Mouse (Mus musculus) WW6 (cell line): ENCODE measurements around the gene Tbk1.

ENCODE experiments used
- DNase-seq: peaks from one replicate; pipeline ENCODE4 v3.0.0-alpha.2; 2013; ENCODE audit warnings: low read depth, low spot score

Gene Tbk1

DNA sequence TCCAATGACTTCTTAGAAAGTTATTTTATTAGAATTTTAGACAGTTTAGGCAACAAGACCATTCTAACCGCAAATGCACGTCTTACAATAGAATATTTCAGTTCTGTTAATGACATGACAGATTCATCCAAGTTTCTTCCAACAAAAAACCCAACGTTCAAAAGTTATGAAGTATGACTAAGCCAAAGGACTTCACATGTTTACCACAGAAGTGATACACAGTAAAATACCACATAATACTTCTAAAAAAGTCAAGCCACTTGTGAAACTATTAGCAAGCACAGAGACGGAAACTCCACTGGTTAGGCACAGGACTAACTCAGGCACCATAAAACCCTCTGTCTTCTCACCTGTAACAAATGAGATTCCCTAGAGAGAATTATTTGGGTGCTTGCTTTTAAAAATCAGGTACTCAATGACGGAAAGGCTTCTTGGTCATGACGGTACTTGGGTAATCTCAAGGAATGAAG lies 819 bp upstream of the Tbk1 start:
- no peak for DNase-seq

DNA sequence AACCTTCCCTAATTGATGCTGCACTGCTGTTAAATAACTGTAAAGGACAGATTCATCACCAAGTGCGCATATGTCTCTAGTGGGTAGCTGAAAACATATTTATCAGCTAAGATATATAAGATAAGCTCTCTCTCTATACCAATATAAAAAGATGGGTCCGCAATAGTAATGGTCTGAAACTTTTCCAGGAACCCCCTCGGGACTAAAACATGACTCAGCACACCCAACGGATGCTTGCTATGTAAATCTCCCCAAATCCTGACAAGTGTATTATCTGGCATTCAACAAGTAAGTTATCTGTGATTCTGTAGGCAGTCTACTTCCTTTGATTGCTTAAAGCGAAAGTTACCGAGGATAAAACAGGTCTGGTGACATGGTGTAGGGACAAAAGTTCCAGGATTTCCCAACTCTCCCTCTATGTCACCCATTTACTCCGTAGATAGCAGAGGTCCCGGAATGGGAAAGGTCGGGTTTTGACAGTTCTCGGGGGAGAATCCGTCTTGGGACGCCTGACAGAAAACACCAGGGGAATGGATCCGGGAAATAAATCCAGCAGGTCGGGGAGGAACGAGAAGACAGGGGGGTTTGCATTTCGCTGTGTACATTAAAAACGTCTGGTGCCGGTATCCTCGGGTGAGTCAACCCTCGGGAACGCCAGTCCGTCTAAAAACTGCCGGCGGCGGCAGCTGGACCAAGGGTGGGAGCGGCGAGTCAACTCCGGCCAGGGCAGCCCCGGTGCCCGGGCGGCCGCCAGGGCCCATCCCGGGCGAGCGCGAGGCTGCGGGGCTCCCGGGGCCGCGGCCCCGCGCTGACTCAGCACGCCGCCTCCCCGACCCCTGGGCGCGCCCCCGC lies 570 bp downstream of the Tbk1 start:
- no peak for DNase-seq

DNA sequence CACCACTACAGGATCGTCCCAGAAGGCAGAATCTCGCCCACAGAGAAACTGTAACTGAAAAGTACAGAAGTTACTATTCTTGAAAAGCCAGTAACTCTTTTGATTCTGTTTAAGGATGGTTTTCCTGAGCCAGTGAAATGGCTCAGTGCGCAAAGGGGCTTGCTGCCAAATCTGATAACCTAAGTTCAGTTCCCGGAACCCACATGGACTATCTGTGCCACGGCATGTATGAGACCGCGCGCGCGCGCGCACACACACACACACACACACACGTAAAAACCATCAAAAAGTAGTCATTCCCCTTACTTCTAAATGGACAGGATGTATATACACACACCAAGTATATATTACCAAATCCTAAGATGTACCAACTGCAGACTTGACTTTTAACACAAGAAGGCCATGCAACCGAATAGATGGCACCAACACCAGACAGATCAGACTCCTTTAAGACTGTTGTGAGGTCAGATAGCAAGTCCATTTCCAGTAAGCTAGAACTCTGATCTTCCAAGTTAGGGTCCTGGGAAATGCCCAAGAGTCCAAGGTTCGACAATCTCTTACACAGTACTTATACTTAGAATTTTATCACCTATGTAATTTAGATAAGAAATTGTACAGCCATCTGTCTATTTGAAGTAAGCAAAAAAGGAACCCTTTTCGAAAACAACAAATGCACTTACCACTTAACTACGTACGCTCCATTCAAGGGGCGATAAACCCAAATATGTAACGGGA lies 1.4 kb downstream of the Tbk1 start:
- DNase-seq = no peak

DNA sequence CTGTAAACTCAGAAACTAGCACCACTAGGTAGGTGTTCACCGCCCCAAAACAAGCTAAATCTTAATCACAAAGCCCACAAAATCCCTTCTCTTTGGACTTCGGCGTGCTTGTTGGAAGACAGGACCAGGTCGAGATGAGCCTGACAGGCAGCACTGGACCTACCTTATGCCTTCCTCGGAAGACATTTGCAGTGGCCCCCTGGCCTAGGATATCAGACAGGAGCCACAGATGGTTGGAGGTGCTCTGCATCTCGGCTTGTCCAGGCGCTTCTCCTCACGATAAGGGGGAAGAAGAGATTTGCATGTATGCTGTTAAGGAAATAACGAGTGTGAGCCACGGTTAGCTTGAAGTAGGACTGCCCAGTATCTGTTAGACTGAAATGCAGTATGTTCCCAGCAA lies 2.6 kb downstream of the Tbk1 start:
- DNase-seq = no peak

DNA sequence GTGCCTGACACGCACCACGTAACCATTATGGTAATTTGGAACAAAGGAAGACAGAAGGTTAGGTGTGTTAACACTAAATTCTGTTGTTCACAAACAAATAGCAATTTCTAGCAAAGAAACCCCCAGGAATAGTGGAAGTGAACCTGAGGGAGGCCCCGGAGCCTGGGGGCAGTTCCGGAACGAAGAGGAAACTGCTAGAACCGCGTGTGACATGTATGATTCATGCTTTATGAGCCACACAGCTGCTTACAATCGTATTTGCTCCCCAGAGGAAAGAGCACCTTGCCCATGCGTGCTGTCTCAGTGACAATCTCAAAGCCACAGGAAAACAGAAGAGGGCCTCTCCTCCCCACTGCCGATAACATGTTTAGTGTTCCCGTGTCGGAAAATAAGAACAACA lies 3.6 kb downstream of the Tbk1 start:
- no peak for DNase-seq

DNA sequence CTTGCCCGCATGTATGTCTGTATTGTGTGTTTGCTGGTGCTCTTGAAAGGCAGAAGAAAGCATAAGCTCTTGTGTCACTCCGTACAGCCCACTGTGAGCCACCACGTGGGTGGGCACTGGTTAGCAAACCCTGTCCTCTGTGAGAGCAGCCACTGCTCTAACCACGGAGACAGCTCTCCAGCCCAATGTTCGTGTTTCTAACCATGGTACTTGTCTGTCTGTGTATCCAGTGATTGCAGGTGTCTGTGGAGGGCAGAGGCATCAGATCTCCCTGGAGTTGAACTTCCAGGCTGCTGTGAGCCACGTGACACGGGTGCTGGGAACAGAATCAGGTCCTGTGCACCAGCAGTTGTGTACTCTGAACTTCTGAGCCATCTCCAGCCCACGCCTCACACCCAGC lies 4.3 kb downstream of the Tbk1 start:
- DNase-seq = no peak

DNA sequence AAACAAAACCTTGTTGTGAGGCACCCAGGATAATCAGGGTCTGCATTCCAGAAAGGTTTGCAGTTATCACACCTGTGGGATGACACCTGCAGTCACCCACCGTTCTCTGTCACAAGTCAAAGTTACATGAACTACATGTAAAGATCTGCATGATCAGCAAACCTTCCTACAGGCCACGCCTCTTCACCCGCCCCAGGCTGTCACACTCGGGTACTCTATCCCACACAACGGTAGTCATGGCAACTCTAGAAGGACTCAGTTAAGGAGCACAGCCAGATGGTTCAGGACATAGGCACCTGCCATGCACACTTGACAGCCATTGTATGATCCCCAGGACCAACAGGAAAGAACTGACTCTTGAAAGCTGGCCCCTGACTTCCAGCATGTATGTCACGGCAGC lies 5.2 kb downstream of the Tbk1 start:
- DNase-seq = no peak

DNA sequence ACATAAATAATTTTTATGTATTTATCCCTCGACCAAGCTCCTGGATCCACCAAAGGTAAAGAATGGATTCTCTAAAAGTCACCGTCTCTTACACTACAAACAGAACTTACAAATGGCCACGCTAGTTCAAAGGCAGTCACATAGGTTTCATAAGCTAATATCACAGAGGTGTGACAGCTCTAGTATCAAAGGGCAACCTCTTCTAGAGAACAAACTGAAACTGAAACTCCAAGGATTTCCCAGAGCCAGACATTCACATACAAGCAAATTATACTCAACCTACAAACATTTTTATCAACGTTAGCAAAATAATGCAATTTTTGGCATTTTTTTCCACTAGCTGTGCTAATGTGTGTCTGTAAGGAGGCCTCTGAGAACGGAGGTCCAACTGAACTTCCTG lies 6.2 kb downstream of the Tbk1 start:
- no peak for DNase-seq

DNA sequence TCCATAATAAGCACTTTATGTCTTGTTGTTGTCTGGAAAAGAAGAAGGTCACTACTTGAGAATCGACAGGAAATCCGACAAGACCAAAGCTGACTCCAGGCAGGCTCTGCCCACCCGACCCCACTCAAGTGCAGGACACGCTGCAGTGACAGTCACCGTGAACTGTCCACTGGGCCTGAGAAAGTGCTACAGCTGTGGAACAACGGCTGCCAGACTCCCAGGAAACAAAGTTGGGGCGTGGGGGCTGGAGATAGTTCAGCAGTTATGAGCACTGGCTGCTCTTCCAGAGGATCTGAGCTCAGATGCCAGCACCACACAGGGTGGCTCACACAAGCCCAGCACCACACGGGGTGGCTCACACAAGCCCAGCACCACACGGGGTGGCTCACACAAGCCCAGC lies 10.2 kb downstream of the Tbk1 start:
- DNase-seq = no peak

DNA sequence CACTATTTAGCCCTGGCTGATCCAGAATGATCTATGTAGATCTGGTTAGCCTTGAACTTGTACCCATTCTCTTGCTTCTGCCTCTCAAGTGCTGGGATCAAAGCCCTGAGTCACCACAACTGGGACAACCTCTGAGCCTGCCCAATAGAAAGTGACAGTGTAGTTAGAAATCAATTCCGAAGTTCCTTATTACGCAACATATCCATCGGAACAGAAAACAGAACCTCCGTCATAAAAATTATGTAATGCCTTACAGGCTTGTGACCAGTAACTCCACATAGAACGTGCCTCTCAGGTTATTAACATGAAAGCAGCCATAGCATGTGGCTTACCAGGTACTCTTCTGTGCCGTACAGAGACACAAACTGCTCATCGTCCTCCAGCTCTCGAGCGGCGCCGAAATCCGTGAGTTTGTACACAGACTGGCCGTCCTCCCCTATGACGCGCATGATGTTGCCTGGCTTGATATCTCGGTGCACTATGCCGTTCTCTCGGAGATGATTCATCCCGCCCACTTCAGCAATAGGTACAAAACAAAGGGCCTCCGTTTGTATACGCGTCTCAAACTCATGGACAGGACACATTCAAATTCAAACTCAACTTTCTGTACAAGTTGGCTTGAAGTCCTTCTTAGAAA lies 15.0 kb downstream of the Tbk1 start:
- no peak for DNase-seq

DNA sequence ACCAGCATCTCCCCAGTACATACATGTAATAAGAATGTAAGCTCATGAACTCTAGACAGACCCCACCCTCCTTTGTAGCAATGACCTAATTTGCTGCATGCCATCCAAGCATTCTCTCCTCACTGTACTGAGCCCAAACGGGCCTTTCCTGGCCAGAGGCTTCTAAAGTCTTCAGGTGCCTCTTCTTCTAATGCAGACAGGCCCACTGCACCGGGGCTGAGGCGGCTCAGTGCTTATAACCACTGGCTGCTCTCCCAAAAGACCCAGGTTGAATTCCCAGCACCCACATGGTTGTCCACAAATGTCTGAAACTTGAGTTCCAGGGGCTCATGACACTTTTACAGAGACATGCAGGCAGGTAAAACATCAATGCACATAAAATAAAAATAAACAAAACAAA lies 15.6 kb downstream of the Tbk1 start:
- DNase-seq = no peak

DNA sequence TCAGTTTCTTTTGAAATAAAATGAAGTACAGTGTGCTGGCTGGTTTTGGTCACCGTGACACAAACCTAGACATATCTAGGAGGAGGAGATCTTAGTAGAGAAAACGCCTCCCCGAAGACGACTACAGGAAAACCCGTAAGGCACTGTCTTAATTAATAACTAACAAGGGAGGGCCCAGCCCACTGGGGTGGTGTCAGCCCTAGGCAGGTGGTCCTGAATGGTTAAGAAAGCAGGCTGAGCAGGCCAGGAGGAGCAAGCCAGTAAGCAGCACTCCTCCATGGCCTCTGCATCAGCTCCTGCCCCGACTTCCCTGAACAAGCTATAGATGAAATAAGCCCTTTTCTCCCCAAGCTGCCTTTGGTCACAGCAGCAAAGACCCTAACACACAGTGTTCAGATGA lies 16.8 kb downstream of the Tbk1 start:
- DNase-seq = no peak

DNA sequence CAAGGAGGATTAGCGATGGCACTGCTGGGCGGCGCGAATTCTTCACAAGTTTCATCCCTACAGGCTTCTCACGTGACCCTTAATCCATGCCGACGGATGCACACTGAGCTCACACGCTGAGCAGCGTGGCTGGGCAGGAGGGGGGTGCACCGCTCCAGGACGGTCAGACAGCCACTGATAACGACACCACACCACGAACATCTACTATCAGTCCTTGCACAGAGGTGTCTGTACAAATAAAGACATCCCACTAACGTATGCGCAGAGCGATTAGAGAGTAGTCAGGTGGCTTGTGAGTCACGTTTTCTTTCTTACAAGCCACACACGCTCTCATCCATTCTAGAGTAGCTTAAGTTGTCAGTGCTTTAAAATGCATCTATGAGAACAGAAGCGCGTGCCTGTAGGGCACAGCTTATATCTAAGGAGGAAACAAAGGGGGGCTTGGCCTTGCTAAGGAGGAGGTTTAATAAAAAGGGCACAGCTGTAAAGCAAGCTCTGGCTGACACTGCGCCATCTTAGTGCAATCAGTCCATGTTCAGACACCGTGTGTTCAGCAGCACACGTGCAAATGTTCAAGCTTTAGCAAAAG lies 17.5 kb downstream of the Tbk1 start:
- DNase-seq = no peak

DNA sequence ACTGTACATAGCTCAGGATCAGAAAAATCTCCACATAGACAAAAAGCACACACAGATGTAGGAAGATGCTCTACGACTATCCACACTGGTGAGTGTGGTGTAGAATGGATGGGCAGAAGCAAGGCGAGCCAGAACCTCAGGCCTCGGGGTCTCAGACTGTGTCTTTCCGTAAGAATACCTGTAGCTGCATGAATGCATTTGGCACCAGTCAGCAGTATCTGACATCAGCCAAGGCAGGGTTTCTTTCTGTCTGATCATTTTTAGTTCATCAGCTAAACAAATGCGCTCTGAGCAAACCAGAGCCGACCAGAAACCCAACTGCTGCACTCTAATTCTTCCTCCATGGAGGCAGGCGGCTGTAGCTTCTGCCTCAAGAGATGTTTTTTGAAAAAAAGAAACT lies 18.1 kb downstream of the Tbk1 start:
- no peak for DNase-seq

DNA sequence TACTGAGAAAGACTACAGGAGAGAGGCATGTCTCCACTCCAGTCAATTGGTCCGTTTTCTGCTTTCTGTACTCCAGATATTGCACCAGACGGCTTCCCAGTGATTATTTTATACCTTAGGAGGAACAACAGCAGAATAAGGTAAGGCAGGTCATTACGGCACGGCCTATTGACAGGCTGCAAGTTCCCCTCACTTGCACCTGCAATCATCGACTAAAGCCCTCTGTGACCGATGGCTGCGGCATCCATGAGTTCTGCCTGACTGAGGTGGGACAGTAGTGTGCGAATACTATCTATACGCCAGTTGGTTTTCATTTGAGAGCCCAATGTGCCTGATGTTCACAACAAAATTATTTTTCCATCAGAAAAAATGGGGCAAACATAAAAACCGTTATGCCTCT lies 18.6 kb downstream of the Tbk1 start:
- DNase-seq = no peak

DNA sequence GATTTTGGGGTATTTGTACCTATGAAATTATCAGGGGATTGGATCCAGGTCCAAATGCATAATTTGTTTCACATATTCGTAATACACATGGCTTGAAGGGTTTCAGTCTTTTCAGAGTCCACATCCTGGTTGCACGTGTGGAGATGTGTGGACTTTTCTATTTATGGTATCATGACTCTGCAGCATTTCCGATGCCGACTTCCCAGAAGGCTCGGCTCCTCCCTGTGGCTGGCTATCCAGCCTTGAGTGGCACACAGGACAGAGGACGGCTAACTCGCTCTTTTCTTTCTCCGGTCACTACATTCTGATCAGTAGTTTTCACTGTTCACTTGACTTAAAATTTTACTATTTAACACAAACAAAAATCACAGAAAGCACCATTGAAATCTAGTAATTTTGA lies 22.1 kb downstream of the Tbk1 start:
- DNase-seq = no peak

DNA sequence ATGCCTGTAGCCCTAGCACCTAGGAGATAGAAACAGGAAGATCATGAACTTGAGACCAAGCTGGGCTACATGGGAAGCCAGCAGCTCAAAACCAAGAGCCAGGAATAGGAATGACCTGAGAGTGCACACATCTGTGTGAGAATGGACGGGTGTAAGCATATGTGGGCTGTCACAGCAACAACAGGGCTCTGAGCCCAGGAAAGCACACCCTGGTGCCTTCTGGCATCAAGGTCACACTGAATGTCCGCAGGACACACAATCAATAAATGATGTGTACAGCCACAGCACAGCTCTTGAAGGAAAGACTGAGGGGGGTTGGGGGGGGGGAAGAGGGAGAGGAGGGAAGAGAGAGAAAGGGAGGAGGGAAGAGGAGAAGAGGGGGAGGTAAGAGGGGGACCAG lies 28.4 kb downstream of the Tbk1 start:
- no peak for DNase-seq

DNA sequence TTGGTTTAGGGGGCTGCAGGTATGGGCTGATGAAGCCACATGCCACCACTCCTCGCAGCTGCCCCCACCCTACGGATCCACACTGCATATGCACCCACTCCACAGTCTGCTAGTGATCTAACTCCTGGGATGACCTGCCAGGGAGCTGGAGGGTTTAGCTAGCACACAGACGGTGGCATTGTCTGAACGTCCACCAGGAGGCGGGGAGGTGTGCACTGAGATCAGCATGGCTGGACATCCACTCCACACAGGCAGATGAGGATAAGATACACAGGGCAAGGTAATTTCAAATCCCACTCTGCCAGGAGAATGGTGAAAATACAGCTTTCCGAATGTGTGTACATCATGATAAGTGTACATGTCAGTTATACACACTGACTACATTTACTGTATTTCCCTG lies 30.3 kb downstream of the Tbk1 start:
- DNase-seq = no peak

DNA sequence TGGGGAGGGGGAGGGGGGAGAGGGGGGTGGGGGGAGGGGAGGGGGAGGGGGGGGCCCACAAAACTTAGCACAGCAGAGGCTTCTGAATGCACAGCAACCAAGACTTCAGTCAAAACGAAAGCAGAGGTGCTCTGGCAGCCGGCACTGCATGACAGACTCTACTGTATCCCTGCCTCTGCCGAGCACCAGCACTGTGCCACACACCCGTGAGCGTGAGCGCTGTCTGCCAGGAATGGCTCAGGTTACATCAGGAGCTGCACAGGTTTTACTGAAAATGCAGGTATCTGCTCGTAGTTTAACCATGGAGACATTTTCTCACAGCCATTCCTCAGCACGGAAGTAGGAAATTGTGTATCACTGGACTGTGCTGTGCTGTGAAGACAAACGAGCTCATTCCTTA lies 36.3 kb downstream of the Tbk1 start:
- DNase-seq = no peak

DNA sequence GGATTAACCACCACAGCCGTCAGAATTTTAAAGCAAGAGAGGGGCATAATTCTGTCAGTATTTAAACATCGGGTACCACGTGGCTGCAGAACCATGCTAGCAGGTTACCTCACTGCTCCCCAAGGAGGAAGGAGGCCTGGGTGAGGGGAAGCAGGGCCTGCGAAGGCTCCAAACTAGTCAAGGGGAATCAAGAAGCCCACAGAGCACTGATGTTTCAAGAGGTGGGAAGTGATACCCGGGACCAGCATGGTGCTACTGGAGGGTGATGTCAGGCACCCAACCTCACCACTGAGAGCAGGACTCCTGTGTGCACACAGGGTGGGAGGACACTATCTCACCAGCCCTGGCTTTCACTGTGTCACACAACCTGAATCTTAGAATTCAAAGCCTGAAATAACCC lies 36.9 kb downstream of the Tbk1 start:
- no peak for DNase-seq

DNA sequence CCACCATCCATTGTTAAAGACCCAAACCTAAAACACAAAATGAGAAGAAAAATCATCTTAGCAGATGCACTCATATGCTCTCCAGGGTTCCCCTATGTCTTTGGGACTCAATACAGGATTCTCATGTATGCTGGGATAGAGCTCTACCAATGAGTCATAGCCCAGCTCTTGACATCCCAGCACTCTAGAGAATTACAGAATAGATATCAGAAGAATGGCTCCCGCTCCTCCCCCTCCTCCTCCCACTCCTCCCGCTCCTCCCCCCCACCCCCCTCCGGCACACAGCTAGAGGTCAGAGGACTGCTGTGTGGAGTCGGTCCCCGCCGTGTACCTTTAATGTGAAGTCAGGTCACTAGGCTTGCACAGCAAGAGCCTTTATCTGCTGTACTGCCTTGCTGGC lies 39.4 kb downstream of the Tbk1 start:
- DNase-seq = no peak

DNA sequence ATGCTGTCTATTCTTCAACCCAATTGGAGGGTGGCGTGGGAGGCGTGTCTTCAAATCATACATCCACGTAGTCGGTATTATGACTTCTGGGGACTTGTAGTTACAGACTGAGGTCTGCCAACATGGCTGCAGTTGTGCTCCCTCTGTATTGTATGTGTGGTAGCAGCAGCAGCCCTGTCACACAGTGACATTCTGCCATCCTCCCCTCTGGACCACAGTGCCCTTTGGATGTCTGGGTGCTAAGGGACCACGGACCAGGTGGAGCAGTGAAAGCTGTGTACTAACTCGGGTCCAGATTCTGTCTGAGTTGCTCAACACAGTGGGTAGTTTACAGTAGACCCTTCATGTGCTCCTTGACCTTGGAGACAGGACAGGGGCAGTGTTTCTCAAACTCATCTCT lies 43.0 kb downstream of the Tbk1 start:
- no peak for DNase-seq
